Mouse (Mus musculus) frontal cortex, postnatal 25 days (tissue): ENCODE results near the gene Gas2.
A peak's percentile ranks its signal among the peaks of the same experiment; 100 is the strongest.

Experiments
- DNase-seq, 2 experiments: peaks; one replicate each; pipeline ENCODE4 v3.0.0; 2022; ENCODE audit warnings: low spot score in 2 of 2

Gas2 gene

GRCm38 (mm10) chr7:51861250-51862096 is at the start of gene Gas2:
Gas2 (plus strand) TSS chr7:51862015.
- DNase-seq = peak; percentile 72 to 76

- no peak for DNase-seq
Measured at GRCm38 (mm10) chr7:51815473-51816282, 46.1 kb upstream of the Gas2 start.

- DNase-seq = no peak
Measured at GRCm38 (mm10) chr7:51816283-51816839, 45.5 kb upstream of the Gas2 start.

GRCm38 (mm10) chr7:51818251-51818974 is 43.4 kb upstream of the Gas2 start:
- no peak for DNase-seq

- peak in 1 of 2 experiments; percentile 12 for DNase-seq
Measured at GRCm38 (mm10) chr7:51819891-51820290, 41.9 kb upstream of the Gas2 start.

- DNase-seq = no peak
Measured at GRCm38 (mm10) chr7:51821467-51821866, 40.3 kb upstream of the Gas2 start.

- DNase-seq = no peak
Measured at GRCm38 (mm10) chr7:51823562-51824338, 38.1 kb upstream of the Gas2 start.

- DNase-seq = no peak
Measured at GRCm38 (mm10) chr7:51831917-51832316, 29.9 kb upstream of the Gas2 start.

GRCm38 (mm10) chr7:51840515-51840914 is 21.3 kb upstream of the Gas2 start:
- DNase-seq = no peak

GRCm38 (mm10) chr7:51850877-51851276 is 10.9 kb upstream of the Gas2 start:
- DNase-seq = no peak

- DNase-seq = no peak
Measured at GRCm38 (mm10) chr7:51851890-51852507, 9.8 kb upstream of the Gas2 start.

- DNase-seq = peak; percentile 99 to 100
Measured at GRCm38 (mm10) chr7:51862097-51862492, 280 bp downstream of the Gas2 start, which contains the start of gene Fancf. Fancf (minus strand) TSS chr7:51862267.

GRCm38 (mm10) chr7:51862842-51863241 is 1.0 kb downstream of the Gas2 start:
- no peak for DNase-seq

GRCm38 (mm10) chr7:51865336-51865735 is 3.5 kb downstream of the Gas2 start:
- no peak for DNase-seq

GRCm38 (mm10) chr7:51867983-51868382 is 6.2 kb downstream of the Gas2 start:
- no peak for DNase-seq

- DNase-seq = no peak
Measured at GRCm38 (mm10) chr7:51872041-51872440, 10.2 kb downstream of the Gas2 start.

GRCm38 (mm10) chr7:51872597-51872996 is 10.8 kb downstream of the Gas2 start:
- no peak for DNase-seq

GRCm38 (mm10) chr7:51876316-51876715 is 14.5 kb downstream of the Gas2 start:
- DNase-seq = no peak

- DNase-seq = no peak
Measured at GRCm38 (mm10) chr7:51878730-51879129, 16.9 kb downstream of the Gas2 start.

- peak; percentile 32 to 51 for DNase-seq
Measured at GRCm38 (mm10) chr7:51879136-51879723, 17.4 kb downstream of the Gas2 start.
